Mouse (Mus musculus) gastrocnemius, adult 2 months (tissue): ENCODE measurements at regions not wholly inside any gene's neighbourhood (a gene's known extent, or its start where the extent isn't known, plus 50 kb on each side); places are given as distances from the start of the nearest gene placed in this dataset.

Experiments used
- DNase-seq: peaks from one replicate; pipeline ENCODE4 v3.0.0; 2022
- H3K27ac ChIP-seq: fragments of 200-600 bp; 2 replicates; pipeline ENCODE4 v1.8.1; 2022; ENCODE audit warnings: mild to moderate bottlenecking
- H3K4me3 ChIP-seq: fragments of 200-600 bp; 2 replicates; pipeline ENCODE4 v1.8.1; 2022; ENCODE audit warnings: mild to moderate bottlenecking, moderate library complexity
- CTCF ChIP-seq: fragments of 200-600 bp; IDR thresholded peaks from 2 replicates; pipeline ENCODE4 v1.8.1; 2022; ENCODE audit warnings: antibody characterized with exemption, mild to moderate bottlenecking, moderate library complexity
- intact Hi-C: fragments of 180-260 bp; cut with DNase I; formaldehyde crosslinking; loops from one replicate; pipeline ENCODE4 v1.15.1; 2025

DNA sequence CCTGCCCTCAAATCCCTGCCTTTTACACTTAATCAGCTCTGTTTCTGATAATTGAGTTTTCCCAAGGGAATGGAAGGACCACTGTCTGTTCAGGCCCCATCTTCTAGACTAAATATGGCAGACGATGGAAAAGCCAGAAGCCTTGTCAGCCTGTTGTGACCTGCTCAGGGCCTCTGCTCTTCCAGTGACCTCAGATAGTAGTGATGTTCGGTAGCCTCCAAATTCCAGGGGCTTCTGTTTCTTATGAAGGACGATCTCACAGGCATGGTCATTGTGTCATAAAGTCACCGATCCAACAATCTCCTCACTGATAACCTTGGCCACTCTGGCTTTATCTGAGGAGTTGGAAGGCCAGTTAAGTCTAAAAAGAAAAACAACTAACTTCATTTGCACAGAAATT lies 330.5 kb downstream of the Inhba start:
- TF ChIP-seq CTCF, result no peak
- no peak for DNase-seq
- intact Hi-C loops, result no loop called here
- H3K4me3 ChIP-seq, result no peak overlapping the region
- no peak overlapping the region for H3K27ac ChIP-seq

DNA sequence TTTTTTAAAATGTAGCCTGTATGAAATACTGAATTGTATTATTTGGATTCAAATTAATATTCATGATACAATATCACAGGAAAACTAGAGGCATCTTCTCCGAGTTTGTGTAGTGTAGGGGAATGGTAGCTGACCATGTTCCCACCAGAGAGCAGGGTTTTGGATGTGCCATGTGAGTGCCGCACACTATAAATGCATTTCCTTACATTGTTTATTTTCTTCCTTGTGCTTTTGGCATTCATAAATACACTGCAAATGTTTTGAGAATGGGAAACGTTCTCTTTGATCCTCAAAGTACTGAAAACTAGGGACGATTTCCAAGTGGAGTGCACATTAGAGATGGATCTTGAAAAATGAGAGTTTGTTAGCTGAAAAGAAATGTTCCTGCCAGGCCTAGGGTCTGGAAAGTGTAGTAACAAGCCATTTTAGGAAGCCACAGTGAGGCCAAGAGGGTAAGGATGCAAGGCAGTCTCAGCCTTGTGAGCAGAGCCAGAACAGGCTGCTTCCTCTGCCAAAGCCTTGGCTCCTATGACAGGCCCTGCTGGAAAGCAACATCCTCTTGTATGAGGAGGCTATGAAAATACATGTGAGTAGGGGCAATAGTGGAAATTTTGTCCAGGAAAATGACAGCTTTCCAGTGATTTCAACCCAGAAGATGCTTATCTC lies 331.8 kb downstream of the Inhba start:
- TF ChIP-seq CTCF, result no peak
- no peak overlapping the region for H3K27ac ChIP-seq
- peak; percentile 20 for DNase-seq
- H3K4me3 ChIP-seq, result no peak overlapping the region
- intact Hi-C loops, result no loop called here

DNA sequence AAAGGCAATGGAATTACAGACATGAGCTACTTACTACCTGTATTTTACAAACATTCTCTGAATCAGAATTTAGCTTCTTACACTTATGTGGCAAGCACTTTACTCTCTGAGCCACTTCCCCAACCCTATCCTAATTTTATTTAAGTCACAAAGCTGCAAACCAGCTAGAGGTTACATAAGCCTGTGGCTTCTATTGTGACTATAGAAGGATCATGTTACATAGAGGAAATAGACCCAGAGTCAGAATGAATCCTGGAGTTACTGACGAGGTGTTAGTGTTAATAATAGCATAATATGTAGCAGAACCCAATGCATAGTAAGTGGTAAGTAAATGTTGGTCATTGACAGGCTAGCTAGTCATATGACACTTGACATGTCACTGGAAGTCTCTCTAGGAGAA lies 337.7 kb downstream of the Inhba start:
- intact Hi-C loops, result no loop called here
- no peak overlapping the region for H3K4me3 ChIP-seq
- no peak overlapping the region for H3K27ac ChIP-seq
- no peak for TF ChIP-seq CTCF
- DNase-seq, result no peak

DNA sequence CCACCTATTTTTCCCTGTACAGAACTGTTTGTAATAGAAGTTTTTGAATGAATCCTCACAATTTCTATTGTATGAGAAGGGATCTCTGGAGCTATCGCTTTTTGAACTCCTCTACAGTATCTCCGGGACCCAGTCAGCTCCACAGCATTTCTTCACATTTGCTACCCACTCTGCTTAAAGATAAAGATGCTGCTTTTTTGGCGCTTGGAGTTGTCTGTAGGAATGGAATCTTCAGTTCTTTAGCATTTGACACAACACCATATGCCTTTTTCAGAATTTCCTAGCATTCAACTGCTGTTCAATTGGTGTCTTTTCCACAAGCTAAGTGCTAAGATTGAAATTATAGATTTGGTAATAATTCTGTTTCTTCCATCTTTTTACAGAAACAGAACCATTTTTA lies 338.4 kb downstream of the Inhba start:
- intact Hi-C loops, result no loop called here
- H3K4me3 ChIP-seq, result no peak overlapping the region
- DNase-seq, result no peak
- TF ChIP-seq CTCF, result no peak
- H3K27ac ChIP-seq, result no peak overlapping the region

DNA sequence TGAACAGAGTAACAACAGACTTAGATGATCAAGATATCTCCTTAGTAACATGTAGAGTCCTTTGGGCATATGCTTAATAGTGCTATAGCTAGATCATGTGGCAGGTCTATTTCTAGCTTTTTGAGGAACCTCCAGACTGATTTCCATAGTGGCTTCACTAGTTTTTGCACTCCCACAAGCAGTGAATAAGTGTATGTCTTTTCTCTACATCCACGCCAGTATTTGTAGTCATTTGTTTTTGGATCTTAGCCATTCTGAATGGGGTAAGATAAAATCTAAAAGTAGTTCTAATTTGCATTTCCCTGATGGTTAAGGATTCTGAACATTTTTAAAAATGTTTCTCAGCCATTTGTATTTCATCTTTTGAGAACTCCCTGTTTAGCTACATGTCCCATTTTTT lies 343.7 kb downstream of the Inhba start:
- no peak for TF ChIP-seq CTCF
- no peak for DNase-seq
- no peak overlapping the region for H3K27ac ChIP-seq
- H3K4me3 ChIP-seq, result no peak overlapping the region
- intact Hi-C loops, result no loop called here

DNA sequence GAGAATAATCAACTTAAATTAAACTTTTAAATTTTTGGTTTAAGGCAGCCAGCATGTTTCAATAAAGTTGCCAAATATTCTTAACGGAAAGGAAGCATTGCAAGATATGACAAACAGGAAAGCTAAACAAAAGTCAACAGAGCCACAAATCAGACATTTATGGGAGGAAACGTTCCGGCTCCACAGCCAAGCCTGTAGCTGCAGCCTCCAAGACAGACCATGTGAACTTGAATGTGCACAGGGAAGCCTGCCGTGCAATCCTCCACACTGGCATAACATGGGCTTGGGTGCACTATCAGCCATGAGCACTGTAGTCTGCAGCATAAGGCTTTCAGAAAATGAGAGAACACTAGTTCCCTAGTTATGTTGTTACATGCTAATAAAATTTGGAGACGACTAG lies 367.8 kb downstream of the Inhba start:
- H3K27ac ChIP-seq, result no peak overlapping the region
- H3K4me3 ChIP-seq, result no peak overlapping the region
- intact Hi-C loops, result no loop called here
- no peak for DNase-seq
- TF ChIP-seq CTCF, result no peak

DNA sequence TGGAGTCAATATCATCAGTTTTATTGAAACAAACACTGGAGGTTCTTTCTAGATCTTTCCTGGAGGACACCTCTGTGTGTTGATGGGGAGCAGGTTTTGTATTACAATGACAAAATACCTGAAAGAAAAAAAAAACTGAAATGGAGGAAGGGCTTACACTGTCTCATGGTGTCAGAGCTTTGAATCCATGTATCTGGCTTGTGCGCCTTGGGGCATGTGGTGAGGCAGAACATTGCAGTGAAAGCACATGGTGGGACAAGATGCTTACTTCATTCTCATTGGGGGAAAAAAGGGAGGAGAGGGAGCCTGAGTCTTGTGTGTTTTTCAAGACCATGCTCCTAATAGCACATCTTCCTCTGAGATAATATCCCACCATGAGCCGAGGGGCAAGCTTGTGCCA lies 368.3 kb downstream of the Inhba start:
- no peak for DNase-seq
- intact Hi-C loops, result no loop called here
- TF ChIP-seq CTCF, result no peak
- Histone ChIP-seq H3K4me3 (no peak overlapping the region), H3K27ac (no peak overlapping the region)

DNA sequence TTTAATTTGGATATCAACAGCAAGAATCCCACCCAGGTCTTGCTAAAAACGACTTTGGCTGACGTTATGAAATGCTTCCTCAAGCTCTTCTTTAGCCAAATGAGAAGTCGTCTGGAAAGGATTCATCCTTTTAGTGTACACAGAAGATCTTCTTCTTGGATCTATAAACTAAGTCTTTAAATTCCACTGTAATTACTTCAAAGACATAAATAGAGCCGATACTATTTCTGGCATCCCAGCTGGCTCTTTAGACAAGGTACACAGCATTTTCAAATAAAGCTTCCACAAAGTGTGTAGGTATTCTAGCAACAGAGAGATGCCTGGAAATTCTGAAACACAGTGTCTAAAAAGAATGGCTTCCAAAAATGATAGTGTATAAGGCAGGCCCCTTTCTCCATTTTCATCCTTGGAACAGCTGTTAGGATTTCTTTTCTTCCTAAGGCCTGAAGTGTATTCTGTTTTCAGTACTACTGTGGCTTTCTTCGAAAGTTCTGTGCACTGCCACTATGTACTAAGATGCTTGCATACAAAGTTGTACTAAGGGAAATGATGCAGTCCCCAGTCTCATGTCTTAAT lies 371.4 kb downstream of the Inhba start:
- no peak for DNase-seq
- intact Hi-C loops, result no loop called here
- Histone ChIP-seq H3K27ac (no peak overlapping the region), H3K4me3 (no peak overlapping the region)
- TF ChIP-seq CTCF, result no peak

DNA sequence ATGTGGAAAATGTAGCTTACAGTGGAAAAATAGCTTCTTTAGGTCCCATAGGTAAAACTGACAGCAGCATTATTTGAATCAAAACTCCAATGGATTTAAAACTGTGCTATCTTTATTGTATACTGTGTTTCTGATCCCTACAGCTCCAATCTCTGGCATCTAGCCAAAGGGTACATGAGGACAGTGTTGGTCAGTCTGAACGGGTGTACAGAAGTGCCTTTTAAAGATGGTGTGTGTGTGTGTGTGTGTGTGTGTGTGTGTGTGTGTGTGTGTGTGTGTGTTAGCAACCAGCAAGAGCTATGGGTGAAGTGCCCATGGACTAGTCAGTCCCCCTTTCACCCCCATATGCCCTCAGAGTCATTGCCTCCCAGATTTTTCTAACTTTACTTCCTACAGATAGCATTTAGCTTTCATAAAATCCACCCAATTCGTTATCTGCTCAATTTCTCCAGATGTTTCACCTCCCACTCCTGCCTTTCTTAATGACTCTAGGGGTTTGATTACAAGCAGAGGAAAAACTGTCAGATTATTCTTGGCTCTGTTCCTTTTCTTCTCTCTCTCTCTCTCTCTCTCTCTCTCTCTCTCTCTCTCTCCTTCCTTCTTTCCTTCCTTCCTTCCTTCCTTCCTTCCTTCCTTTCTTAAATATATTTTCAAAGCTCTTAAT lies 404.8 kb downstream of the Inhba start:
- no peak for TF ChIP-seq CTCF
- Histone ChIP-seq H3K27ac (no peak overlapping the region), H3K4me3 (no peak overlapping the region)
- no peak for DNase-seq
- intact Hi-C loops, result no loop called here

DNA sequence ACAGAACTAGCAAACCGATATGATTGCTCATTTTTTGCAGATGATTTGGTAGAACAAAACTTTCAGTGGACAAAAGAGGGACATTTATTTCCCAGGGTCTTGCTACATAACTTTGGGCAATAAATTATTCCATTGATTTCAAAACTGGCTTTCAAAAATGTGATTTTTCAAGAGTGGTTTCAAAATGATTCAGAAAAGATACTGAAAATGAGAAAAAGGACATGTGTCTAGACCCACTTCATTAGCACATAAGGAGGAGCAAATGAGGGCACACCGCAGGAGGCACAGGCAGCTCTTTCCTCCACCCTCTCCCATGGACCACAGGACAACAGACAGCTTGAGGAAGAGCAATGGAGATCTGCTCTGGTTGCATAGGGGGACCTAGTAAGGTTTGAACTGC lies 412.5 kb downstream of the Inhba start:
- no peak overlapping the region for H3K27ac ChIP-seq
- DNase-seq, result no peak
- intact Hi-C loops, result no loop called here
- no peak for TF ChIP-seq CTCF
- no peak overlapping the region for H3K4me3 ChIP-seq

DNA sequence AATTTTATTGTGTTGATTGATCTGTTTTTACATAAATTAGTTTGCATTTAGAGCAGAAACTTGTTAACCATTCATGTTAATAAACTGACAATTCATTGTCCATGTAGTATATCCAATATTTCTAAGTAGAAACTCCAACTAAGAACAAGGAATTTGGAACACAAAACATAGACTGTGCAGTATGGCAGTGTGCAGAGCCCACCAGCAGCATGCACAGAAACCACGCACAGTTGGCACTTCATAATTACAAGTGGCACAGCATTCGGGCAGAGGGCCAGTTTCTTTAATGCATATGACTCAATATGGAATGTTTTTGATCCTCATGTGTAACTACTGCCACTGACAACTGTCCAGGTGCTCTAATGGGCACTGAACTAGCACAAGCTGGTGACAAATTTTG lies 423.8 kb downstream of the Inhba start:
- no peak overlapping the region for H3K27ac ChIP-seq
- no peak for TF ChIP-seq CTCF
- intact Hi-C loops, result no loop called here
- no peak overlapping the region for H3K4me3 ChIP-seq
- no peak for DNase-seq

DNA sequence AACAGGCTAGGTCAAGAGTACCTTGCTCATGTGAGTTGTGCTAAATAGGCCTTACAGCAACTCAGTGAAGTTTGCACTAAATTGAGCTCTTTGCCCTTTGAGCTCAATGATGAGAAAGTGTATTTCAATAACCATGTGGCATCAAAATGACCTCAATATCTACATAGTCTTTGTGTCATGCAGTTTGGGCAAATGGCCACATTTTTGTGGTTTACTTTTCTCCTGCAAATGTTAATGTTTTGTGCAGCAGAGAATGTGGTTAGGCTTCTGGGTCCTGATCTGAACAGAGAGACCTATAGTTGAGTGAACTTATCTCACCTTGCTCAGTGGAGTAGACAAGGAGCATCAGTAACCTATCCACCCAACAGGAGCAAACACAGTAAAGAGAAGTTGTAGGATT lies 441.6 kb downstream of the Inhba start:
- no peak for DNase-seq
- no peak for TF ChIP-seq CTCF
- no peak overlapping the region for H3K27ac ChIP-seq
- intact Hi-C loops, result no loop called here
- no peak overlapping the region for H3K4me3 ChIP-seq

DNA sequence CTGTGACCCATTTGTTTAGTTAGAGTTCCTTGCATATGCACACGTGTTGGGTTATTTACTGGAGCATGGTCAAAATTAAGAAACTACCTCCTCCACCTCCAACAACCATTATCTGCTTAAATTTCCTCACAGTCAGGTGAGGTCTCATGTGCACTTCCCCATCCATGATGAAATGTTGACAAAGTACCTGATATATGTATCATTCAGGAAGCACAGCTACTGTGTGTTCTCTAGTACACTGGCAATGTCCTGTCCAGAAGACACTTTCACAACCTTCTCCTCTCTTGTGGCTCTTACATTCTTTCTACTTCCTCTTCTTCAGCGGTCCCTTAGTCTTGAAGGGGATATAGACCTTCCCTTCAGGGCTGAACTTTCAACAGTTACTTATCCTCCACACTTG lies 448.1 kb downstream of the Inhba start:
- DNase-seq, result no peak
- no peak for TF ChIP-seq CTCF
- no peak overlapping the region for H3K27ac ChIP-seq
- H3K4me3 ChIP-seq, result no peak overlapping the region
- intact Hi-C loops, result no loop called here

DNA sequence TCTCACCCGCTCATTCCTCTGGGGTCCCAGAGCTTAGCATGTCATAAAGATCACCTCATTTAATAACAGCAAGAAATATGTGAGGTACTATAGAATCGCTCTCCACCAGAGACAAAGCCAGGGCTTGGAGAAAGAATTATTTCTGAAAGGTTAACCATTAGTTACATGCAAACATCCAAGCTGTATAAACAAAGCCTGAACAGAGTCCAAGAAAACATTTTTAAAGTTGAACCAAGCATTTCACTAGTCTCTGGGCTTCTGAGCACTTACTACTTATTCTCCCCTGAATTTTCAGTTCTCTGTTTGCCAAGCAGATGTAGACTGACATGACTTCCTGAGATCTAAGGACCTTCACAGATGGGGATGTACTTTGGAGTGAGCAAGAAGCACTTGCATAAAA lies 450.0 kb downstream of the Inhba start:
- Histone ChIP-seq H3K27ac (no peak overlapping the region), H3K4me3 (no peak overlapping the region)
- DNase-seq, result no peak
- no peak for TF ChIP-seq CTCF
- intact Hi-C loops, result no loop called here
